Mouse (Mus musculus) inflammation-experienced regulatory T-cells, adult 6 months (primary cell): Measurements from ENCODE around the gene Aif1l. TPM values are rescaled to one million over a fixed set of nuclear protein-coding genes. Genes with fewer than 3 reads are reported as not detected.
"Not testable (repeated sequence)": the region's sequence is repeated elsewhere in the genome, so short reads cannot be mapped to it uniquely, and the experiment has no call there.

Experiments
- ATAC-seq: one replicate; pipeline ENCODE4 v1.8.0; 2017
- polyA plus RNA-seq, 3 experiments: library from polyadenylated mRNA; unstranded; fragments of 100-300 nt; shearing (Covaris generic); gene quantifications; one replicate each; pipeline ENCODE4 v1.2.1; 2017

Aif1l gene
- polyA plus RNA-seq, result 1 to 10 TPM in 1 of 3 experiments, not detected in 2; 1.4 TPM

DNA sequence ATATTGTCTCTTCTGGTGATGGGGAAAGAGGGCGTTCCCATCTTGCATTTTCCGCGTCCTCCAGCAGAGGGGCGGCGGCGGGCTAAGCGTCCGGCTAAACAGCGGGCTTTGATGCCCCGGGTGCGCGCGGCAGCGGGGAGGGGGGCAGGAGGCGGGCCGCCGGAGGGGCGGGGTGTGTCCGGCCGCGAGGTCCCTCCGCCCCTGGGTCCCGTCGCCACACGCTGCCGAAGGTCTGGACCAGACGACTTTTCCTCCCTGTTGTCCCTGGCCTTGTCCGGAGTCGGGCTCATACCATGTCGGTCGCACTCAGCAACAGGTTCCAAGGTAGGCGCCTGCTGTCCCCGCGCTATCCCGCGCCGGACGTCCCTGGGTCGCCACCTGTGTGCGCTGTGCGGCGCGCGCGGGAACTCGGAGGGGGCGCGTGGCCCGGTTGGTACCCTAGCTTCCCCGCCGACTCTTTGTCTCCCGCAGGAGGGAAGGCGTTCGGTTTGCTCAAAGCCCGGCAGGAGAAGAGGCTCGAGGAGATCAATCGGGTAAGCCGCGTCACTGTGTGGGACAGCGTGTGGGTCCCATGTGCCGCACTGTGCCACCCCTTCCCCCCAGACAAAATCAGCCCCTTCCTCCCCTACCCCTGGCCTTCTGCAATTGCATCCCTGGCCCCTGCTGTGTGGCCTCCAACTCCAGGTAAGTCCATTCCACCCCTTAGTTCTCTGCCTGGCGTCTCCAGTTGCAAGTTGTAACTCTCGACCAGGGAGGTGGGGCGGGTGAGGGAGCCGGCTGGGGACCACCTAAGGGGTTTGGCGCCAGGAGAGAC, at the start of gene Aif1l:
Gene Aif1l, plus strand, starts transcription at position 82 of the 814 bp plus-strand sequence.
- no peak for ATAC-seq

DNA sequence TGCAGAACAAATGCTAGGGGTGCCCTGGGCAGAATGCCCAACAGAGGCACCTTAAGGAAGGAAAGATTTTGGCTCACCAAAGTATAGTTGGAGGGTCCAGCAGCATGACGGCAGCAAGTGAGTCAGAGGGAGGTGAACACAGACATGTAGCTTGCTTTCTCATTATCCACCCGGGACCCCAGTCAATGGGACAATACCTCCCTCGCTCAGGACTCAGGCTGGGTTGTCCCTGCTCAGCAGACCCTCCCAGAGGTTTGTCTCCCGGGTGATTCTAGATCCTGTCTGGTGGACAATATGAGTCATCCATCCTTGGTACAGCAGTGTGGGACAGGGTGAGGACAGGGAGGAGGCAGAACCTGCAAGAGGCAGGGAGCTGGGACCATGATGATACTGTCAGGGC, 49.0 kb upstream of the Aif1l start:
- no peak for ATAC-seq

DNA sequence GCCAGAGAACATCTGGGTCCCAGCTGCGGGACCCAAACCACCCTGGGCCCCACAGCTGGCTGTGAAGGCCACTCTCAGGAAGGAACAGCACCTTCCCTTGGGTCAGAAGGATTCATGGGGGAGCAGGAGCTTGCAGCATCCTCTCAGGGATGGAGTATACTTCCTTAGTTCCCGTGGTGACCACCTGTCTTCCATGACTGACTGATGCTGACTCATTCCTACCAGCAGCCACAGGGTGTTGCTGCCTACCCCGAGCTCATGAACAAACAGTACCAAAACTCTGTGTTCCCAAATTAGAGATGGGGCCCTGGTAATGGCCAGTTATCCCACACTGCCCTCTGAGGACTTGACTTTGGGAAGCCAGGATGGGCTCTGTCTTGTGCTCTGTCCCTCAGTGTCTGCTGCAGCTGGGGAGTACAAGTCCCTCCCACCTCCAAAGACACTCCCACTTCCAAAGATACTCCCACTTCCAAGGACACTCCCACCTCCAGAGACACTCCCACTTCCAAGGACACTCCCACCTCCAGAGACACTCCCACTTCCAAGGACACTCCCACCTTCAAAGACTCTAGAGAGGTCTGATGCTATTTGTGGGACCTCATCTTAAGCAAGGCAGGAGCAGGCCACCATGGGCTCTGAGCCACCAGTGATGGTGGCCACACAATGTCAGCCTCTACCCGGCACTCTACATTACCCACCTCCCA, 48.1 kb upstream of the Aif1l start:
- ATAC-seq, result no peak

DNA sequence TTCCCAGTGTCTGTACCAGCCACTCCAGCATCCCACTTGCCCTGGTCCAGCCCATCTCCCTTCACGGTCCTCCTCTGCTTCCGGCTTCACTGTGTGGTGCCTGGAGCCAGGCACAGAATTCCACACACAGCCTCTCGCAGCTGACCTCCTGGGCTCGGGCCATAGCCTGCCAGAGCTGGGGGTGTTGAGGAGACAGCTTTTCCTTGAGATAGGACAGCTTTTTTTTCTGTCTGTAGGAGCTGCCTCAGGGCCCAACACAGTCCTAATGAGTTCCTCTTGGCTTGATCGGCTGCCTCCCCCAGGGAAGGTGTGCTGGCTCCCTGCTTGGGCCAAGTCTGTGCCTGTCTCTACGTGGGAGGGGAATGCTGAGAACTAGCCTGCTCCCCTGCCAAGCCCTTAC, 45.9 kb upstream of the Aif1l start:
- ATAC-seq, result no peak

DNA sequence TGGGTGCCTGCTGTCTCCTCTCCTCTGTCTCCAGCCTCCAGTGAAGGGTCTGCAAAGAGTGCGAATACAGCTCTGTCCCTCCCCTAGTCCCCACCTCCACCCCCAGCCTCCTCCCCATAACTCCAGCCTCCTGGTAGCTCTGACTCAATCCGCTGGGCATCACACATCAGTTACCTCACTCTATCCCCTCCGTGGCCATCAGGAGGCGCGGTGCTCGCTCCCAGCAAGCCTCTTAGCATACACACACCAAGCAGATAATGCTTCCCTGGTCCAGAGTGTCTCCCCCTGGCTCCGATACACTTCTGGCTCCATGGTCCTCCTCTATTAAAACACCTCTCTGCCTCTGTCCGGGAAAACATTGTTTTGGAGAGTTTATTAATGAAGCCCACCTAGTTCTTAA, 45.3 kb upstream of the Aif1l start:
- no peak for ATAC-seq

DNA sequence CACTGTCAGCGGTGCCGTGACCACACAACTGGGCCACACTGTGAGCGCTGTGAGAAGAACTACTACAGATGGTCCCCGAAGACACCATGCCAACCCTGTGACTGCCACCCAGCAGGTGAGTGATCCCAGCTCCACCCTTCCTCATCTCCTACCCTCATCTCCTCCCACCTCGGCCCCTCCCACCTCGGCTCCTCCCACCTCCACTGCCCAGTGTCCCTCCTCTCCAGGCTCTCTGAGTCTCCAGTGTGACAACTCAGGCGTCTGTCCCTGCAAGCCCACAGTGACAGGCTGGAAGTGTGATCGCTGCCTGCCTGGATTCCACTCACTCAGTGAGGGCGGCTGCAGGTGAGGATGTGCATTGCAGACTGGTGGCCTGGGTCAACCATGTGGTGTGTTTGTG, 44.3 kb upstream of the Aif1l start:
- no peak for ATAC-seq

DNA sequence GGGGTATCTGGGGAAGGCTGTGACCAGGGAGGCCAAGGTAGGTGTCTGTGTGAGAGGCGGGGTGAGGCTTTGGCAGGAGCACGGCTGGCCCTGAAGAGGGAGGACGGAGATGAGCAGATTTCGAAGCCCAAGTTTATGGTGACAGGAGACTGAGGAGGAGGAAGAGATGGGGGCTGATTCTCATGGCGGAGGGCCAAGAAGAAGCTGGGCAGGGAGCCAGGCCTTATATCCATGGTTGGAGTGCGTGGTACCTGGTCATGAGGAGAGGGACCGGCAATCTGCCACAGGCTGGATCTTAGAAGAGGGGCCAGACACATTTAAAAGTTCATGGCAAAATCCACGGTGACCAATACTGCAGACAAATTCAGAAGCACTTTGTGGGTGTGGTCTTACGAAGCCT, 43.5 kb upstream of the Aif1l start:
- no peak for ATAC-seq

DNA sequence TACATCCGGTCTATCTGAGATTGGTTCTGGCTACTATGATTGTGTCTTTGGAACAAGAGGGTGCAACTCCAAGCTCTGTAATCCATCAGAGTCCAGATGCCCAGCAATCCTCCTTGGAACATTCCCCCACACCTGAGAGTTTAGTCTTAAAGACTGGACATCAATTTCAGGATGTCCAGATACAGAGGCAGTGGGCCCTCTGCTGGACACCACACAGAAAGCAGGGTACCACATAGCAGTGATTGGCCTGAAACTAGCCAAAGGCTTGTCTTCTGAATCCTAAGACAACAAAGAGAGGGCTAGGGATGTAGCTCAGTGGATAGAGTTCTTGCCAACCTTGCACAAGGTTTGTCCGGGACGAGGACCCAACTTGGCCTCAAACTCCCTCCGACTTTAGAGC, 37.4 kb upstream of the Aif1l start:
- ATAC-seq, result no peak

DNA sequence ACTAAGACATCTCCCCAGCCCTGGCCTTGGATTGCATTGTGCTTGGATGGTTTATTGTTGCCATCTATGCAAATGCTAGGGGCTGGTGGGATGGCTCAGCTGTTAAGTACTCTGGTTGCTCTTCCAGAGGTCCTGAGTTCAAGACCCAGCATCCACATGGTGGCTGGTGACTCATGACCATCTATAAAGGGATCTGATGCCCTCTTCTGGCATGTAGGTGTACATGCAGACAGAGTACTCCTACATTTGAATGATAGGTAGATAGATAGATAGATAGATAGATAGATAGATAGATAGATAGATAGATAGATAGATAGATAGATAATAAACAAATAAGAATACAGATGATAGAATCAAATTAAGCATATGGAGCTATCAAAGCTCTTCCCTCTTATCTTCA, 35.7 kb upstream of the Aif1l start:
- not testable (repeated sequence) for ATAC-seq

DNA sequence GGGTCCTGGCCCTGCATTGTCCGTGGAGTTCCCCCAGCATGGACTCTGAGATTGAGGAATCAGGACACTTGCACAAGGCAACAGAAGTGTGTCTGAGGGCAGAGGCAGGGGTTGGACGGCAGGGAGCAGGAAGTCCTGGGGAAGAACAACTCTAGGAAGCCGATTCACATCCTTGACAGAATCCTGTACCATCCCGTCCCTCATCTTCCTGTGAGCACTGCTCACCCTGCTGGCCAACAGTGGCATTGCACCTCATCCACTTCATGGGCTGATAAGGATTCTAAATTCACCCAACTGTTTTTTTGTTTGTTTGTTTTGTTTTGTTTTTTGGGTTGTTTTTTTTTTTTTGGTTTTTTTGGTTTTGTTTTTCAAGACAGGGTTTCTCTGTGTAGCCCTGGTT, 34.8 kb upstream of the Aif1l start:
- ATAC-seq, result no peak

DNA sequence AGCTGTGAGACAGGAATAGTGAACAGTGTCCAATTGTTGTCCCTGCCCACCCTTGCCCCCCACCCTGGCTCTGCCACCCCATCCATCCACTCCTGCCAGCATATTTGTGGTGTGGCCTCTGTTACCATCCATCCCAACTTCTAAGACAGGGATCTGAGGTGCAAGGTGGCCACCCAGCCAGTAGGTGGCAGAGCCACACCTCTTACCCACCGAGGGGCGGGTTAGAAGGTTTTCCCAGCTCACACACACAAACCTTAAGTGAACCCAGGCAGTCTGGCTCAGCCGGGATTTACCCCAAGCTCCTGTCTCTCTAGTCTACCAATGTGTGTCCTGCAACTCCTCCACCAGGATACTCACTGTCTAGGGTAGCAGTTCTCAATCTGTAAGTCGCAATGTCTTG, 32.3 kb upstream of the Aif1l start:
- ATAC-seq, result no peak

DNA sequence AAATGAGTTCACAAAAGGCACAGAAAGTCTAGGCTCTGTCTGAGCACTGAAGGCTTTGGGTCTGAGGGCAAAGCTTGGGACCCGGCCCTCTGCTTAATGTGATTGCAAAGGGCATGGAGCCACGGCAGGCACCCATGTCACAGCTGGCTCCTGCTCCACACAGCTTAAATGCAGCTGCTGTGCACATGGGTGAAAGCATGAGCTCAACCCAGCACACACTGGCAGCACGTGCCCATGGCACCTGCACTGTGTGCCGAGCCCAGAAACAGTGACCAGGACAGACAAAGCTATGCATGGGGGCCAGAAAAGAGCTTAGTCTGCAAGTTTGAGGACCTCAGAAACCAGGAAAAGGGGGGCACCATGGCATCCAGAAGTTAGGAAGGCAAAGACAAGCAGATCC, 26.3 kb upstream of the Aif1l start:
- ATAC-seq, result no peak

DNA sequence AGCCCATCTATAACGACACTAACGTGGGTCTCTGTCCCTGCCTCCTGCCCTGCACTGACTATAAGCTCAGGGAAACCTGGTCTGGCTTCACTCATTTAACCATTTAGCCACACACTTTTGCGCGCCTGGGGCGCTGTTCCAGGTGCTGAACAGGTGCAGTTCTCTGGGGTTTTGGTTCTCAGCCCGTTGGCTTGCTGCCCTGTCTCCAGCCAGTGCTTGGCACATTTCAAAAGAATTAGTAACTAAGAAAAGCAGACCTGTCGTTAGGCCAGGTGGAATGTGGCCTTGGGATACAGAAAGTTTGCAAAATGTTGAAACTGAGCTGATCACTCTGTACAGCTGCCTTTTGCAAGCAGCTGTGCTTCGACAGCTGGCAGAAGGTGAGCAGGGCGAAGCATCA, 25.1 kb upstream of the Aif1l start:
- ATAC-seq, result no peak

DNA sequence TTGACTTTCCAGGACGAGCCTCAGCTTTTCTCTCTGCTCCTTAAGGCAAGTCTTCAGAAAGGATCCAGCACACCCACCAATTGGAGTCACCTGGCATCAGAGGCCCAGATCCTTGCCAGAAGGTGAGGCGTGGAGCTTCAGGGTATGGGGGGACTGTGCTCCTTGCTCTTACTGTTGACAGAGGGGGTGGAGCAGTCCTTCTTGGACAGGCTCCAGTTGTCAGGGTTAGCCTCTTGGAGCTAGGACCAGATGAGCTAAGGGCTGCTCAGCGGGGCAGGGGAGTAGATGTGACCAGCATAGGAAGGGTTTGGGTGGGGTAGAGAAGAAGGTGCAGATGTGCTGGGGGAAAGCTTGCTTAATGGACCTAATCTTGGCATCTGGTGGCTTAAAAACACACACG, 24.0 kb upstream of the Aif1l start:
- no peak for ATAC-seq

DNA sequence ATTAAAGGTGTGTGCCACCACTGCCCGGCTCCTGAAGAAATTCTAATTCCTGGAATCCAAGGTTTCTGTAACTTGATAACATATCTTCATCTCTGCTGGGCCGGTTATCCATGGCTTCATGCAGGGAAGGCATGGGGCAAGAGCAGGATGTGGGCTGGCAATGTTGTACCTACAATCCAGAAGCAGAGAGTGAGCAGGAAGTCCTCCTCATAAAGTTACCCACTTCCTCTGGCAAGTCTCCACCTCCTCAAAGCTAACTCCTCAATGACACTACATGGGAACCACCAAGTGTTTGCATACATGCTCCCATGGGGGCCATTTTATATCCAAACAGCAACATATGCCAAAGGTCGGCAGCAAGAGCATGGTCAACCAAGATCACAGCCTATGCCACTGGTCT, 20.3 kb upstream of the Aif1l start:
- ATAC-seq, result peak; percentile 83

DNA sequence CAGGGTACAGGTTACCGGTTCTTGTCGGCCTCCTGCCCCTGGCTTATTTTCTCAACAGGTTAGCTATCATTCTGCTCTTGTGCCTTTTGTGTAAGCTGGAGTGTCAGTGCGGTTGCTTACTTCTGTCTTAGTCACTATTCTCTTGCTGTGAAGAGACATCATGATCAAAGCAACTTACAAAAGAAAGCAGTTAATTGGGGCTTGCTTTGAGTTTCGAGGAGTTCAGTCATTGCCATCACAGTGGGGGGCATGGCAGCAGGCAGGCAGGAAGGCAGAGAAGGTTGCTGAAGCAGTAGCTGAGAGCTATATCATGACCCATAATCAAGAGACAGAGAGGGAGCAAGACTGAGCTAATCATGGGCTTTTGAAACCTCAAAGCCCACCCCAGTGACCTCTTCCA, 15.4 kb upstream of the Aif1l start:
- no peak for ATAC-seq

DNA sequence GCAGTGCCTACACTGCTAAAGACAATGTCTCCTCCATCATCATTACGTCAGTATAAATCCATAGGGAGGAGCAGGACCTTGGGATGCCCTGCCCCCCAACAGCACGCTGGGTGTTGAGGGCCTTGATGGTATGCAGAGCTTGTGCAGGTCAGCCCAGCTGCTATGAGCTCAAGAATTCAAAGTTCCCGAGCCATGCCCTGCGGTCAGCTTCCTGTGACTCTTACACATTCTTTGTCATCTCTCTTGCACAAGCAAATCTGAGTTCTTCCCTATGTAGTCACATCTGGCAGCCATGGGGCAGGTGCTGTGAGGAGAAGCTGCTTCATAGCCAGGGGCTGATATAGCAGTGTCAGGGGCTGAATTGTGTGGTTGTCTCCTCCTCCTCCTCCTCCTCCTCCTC, 14.9 kb upstream of the Aif1l start:
- ATAC-seq, result no peak

DNA sequence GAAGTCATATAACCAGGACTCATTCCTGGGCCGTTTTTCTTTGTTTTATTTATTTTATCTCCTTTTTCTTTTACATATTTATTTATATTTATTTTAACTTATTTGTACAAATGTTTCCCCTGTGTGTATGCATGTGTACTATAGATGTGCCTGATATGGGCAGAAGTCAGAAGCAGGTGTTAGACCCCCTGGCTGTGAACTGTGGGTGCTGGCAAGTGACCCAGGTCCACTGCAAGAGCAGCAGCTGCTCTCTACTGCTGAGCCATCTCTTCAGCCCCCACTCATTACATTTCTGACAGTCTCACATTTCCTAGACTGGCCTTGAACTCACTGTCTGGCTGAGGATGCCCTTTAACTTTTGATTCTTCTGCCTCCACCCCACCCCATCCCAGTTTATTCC, 11.6 kb upstream of the Aif1l start:
- ATAC-seq, result no peak

DNA sequence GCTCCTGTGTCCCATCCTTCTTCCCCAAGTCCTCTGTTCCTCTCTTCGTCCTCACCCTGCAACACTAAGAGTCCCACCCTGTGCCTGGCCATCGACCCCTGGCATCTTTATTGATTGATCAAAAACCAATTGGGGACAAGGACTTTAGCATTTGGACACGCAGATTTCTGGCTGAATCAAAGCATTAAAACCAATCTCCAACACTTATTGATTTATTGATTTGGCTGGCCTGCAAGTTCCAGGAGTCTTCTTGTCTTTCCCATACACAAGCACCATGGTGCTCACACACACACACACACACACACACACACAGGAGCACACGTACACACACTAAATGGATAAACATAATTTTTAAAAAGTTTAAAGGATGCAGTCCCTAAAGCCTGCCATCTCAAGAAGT, 6.9 kb upstream of the Aif1l start:
- no peak for ATAC-seq

DNA sequence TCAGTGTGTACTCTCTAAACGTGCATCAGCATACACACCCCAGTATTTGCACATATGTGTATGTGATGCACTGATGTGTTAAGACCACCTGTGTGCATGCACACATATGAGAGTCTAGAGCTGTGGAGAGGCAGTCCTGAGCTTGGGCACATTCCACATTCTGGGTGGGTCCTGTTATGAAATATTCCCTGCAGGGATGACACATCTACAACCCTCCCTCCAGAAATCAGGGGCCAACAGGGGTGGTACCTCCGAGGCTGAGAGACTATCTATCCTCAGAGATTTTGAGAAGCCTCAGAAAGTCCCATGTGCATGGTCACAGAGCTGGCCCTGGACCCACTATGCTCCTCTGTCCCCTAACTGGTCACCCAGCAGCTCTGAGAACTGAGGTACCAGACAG, 4.4 kb upstream of the Aif1l start:
- ATAC-seq, result no peak

DNA sequence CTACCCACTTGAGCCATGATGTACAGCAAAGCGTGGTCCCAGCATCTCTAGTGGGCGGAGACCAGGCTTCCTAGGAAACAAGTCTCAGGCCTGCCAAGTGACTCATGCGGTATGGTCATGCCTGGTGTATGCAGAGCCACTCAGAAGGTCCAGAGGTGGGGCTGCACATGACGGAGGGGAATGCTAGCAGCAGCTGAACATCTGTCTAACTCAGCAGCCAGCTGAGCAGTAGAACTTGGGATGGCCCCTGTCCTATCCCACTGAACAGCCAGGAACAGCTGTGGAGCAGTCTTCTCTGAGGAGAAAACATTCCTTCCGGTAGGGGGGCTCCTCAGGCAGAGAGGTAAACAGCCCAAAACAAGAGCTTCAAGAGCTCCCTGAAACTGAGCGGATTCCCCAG, 1.5 kb upstream of the Aif1l start:
- no peak for ATAC-seq

DNA sequence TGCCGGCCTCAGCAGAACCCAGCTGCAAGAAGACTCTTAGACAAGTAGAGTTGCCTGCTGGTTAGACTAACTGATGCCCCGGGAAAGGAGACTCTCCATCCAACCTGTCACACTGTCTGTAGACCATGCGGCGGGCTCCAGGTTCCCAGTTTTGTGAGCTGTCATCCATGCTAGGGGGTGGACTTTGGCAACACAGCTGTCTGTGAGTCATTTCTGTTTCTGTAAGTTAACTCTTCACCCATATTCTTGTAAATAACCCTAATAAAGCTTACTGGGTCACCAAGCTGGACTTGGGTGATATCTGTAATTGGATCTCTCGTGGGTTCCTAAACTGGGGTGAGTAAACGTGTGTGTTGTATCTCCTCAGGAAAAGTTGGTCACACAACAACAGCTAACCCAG, 1.1 kb upstream of the Aif1l start:
- ATAC-seq, result no peak

DNA sequence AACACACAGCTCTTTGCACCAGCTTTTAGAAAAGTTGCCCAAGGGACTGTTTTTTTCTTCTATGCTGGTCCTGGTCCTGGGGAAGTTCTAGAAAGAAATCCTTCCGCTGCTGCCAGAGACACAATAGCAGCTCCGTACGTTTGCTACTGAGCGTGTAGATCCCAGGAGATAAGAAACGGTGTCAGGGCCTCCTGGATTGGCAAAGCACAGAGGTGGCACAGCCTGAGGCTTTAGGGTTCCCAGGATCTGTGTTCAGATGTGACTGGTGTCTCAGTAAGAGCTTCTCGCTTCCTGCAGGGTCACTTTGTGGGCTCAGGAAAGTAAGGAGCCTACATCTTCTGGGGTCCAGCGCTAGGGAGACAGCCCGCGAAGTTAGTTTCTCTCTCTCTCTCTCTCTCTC, 1.0 kb downstream of the Aif1l start:
- ATAC-seq, result no peak

DNA sequence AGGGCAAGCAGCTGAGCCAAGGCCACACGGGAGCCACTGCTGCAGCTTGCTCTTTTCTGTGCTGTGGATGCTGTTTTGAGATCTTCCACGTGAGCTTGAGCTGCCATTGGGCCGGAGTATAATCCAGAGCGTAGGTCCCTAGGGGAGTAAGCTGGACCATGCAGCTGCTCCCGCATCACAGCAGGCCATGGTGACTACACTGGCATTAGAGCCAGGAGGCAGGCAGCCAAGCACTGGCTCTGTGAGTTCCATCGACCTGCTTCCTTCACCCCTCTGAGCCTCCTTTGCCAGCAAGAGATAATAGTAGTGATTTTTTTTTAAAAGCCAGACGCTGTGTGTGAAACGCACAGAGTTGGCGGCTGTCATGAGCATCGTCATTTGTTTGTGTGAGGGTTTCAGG, 2.3 kb downstream of the Aif1l start:
- ATAC-seq, result no peak

DNA sequence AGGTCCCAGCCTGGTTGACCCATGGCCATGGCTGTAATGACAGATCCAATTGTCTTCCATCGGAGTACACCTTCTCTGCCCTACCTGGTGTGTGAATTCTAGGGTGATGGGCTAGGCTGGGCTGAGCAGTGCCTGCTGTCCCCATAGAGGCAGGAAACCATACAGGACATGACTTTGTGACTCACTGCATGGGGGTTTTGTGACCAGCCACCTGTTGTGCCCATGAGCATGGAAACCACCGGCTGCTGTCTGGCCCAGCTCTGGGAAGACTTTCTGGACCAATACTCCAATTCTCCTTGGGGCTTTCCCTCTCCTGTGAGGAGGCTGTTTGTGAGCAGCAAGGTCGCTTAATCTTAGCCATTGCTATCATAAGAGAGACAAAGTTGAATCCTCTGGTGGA, 2.8 kb downstream of the Aif1l start:
- no peak for ATAC-seq
